Mouse (Mus musculus): ENCODE data around the gene Ell2.

DNA sequence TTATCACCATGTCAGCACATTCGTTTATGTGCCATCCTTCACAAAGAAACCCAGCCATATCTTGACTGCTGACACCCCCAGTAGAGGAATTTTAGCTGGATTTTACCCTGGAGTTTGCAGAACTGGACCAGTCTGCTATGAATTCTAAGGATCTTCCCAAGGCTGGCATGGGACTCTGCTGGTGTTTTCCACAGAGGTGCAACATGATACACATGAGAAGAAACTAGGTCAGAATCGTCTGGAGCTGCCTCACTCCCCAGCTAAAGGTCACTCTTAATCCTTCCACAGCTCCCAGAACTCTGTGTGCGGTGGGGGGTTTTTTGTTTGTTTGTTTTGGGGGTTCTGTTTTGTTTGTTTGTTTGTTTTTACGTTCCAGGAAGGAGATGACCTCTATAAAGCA lies 79.2 kb downstream of the Ell2 start:
- no peak for TF ChIP-seq CTCF (IDR thresholded peaks at IDR 0.05; ENCODE audit: low read depth)
- no peak for TF ChIP-seq EP300 (IDR thresholded peaks at IDR 0.05; ENCODE audit: low read depth)
